Mouse (Mus musculus) hematopoietic multipotent progenitor cell, adult 10-12 weeks (in vitro differentiated cells): Measurements from ENCODE around the gene Nccrp1. TPM values are rescaled to one million over a fixed set of nuclear protein-coding genes. Genes with fewer than 3 reads are reported as not detected.

Experiments
- polyA plus RNA-seq: library from polyadenylated mRNA; stranded (reverse); fragments of >175 nt; gene quantifications from 2 replicates; pipeline ENCODE4 v1.2.3, GENCODE M21; 2012; ENCODE audit warnings: low replicate concordance

The Nccrp1 gene
- 1.1 and 2.7 TPM in 2 replicates for polyA plus RNA-seq

GRCm38 (mm10) chr7:28547154-28547553 is at the start of gene Nccrp1:
Gene Nccrp1 (minus strand): TSS chr7:28547254.

DNA sequence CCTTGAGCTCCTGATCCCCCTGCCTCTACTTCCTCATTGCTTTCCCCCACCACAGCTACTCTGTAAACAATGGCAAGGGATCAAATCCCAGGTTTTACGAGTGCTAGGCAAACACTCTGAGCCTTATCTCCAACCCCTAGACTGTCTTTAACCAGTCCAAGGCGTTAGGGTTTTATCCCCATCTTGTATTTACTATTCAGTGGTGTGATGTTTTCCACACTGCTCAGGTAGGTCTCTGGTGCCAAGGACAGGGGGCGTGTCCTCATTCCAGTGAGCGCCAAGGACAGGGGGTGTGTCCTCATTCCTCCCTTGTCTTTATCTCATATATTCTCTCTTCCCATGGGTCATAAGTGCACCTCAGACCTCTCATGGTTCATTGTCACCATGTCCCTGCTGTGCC is 6.5 kb downstream of the Nccrp1 start, which contains the start of gene Sycn:
Gene Sycn (plus strand): TSS at position 360 of the 400 bp plus-strand sequence.

GRCm38 (mm10) chr7:28522536-28522935 is 24.5 kb downstream of the Nccrp1 start, which contains the start of gene Ifnl3:
Gene Ifnl3 (plus strand): TSS chr7:28522836.

GRCm38 (mm10) chr7:28510405-28510974 is 36.6 kb downstream of the Nccrp1 start, which contains the start of gene Ifnl2:
Gene Ifnl2 (minus strand): TSS chr7:28510455.

Other genes with a start within 250 kb of the Nccrp1 start
- gene Dll3, start 245.0 kb downstream of the Nccrp1 start, polyA plus RNA-seq = not detected in 2 replicates
- 54.8 and 107 TPM in 2 replicates for gene Timm50, start 235.2 kb downstream of the Nccrp1 start, polyA plus RNA-seq
- 77.8 and 140 TPM in 2 replicates for gene Supt5, start 208.5 kb downstream of the Nccrp1 start, polyA plus RNA-seq
- gene Rps16, start 196.6 kb downstream of the Nccrp1 start, polyA plus RNA-seq = 312 and 2,158 TPM in 2 replicates
- 115 and 200 TPM in 2 replicates for gene Plekhg2, start 174.7 kb downstream of the Nccrp1 start, polyA plus RNA-seq
- 449 and 1,114 TPM in 2 replicates for gene Zfp36, start 167.0 kb downstream of the Nccrp1 start, polyA plus RNA-seq
- 8.5 and 10.2 TPM in 2 replicates for gene Med29, start 154.5 kb downstream of the Nccrp1 start, polyA plus RNA-seq
- gene Paf1, start 154.3 kb downstream of the Nccrp1 start, polyA plus RNA-seq = 122 and 137 TPM in 2 replicates
- gene Gmfg, start 109.8 kb downstream of the Nccrp1 start, polyA plus RNA-seq = 16.0 and 30.0 TPM in 2 replicates
- gene Lrfn1, start 95.3 kb downstream of the Nccrp1 start, polyA plus RNA-seq = 3.2 and 10.3 TPM in 2 replicates
- gene Ifnl2, start 36.8 kb downstream of the Nccrp1 start, polyA plus RNA-seq = not detected in 2 replicates
- not detected in 2 replicates for gene Ifnl3, start 24.4 kb downstream of the Nccrp1 start, polyA plus RNA-seq
- gene Sycn, start 6.4 kb downstream of the Nccrp1 start, polyA plus RNA-seq = 1.4 TPM in 1 of 2 replicates, not detected in the other
- gene Samd4b, start 50.9 kb upstream of the Nccrp1 start, polyA plus RNA-seq = 102 and 209 TPM in 2 replicates
- gene Pak4, start 50.9 kb upstream of the Nccrp1 start, polyA plus RNA-seq = 31.7 and 62.2 TPM in 2 replicates
- gene Acp7, start 84.1 kb upstream of the Nccrp1 start, polyA plus RNA-seq = not detected in 2 replicates
- gene Fbxo27, start 145.6 kb upstream of the Nccrp1 start, polyA plus RNA-seq = 1.7 and 3.7 TPM in 2 replicates
- gene Fbxo17, start 169.6 kb upstream of the Nccrp1 start, polyA plus RNA-seq = 5.3 and 10.8 TPM in 2 replicates
- 101 and 240 TPM in 2 replicates for gene Mrps12, start 194.6 kb upstream of the Nccrp1 start, polyA plus RNA-seq
- 31.9 and 34.0 TPM in 2 replicates for gene Sars2, start 194.7 kb upstream of the Nccrp1 start, polyA plus RNA-seq
- not detected in 2 replicates for gene Ccer2, start 208.9 kb upstream of the Nccrp1 start, polyA plus RNA-seq
- 147 and 155 TPM in 2 replicates for gene Sirt2, start 219.5 kb upstream of the Nccrp1 start, polyA plus RNA-seq
- 141 and 276 TPM in 2 replicates for gene Nfkbib, start 220.3 kb upstream of the Nccrp1 start, polyA plus RNA-seq
- 181 and 415 TPM in 2 replicates for gene Rinl, start 241.7 kb upstream of the Nccrp1 start, polyA plus RNA-seq